Mouse (Mus musculus) neural tube, embryonic 11.5 days (tissue): ENCODE measurements around the gene Olfr644. TPM values are rescaled to one million over a fixed set of nuclear protein-coding genes. Genes with fewer than 3 reads are reported as not detected.

Experiments used
- ATAC-seq: fragments of 200-750 bp; cut with Nextera tagmentation; 2 replicates; pipeline ENCODE4 v1.8.0; 2017; ENCODE audit warnings: moderate number of reproducible peaks, mild to moderate bottlenecking, moderate TSS enrichment, moderate library complexity; ENCODE audit not compliant: insufficient read depth, low FRiP score, low TSS enrichment
- DNase-seq: peaks from one replicate; pipeline ENCODE4 v3.0.0-alpha.2; 2015; ENCODE audit warnings: low spot score
- H3K27ac ChIP-seq: fragments of 300-500 bp; sonication (generic); 2 replicates; pipeline ENCODE4 v1.5.1; 2014; ENCODE audit warnings: low read depth, mild to moderate bottlenecking, low read length
- H3K27me3 ChIP-seq: fragments of 300-500 bp; sonication (generic); 2 replicates; pipeline ENCODE4 v1.6.1; 2014; ENCODE audit warnings: mild to moderate bottlenecking, low read length, mixed read lengths; ENCODE audit not compliant: control insufficient read depth, insufficient read depth
- H3K36me3 ChIP-seq: fragments of 300-500 bp; sonication (generic); 2 replicates; pipeline ENCODE4 v1.6.1; 2014; ENCODE audit warnings: mild to moderate bottlenecking, low read length, moderate library complexity, mixed read lengths; ENCODE audit not compliant: control insufficient read depth, insufficient read depth
- H3K4me1 ChIP-seq: fragments of 300-500 bp; sonication (generic); 2 replicates; pipeline ENCODE4 v1.6.1; 2014; ENCODE audit warnings: low read length, mixed read lengths; ENCODE audit not compliant: control insufficient read depth, insufficient read depth
- H3K4me2 ChIP-seq: fragments of 300-500 bp; sonication (generic); 2 replicates; pipeline ENCODE4 v1.6.1; 2014; ENCODE audit warnings: low read depth, mild to moderate bottlenecking, moderate library complexity
- H3K4me3 ChIP-seq: fragments of 300-500 bp; sonication (generic); 2 replicates; pipeline ENCODE4 v1.5.1; 2014; ENCODE audit warnings: low read depth, low read length
- H3K9ac ChIP-seq: fragments of 300-500 bp; sonication (generic); 2 replicates; pipeline ENCODE4 v1.6.1; 2014; ENCODE audit warnings: mild to moderate bottlenecking, low read length
- H3K9me3 ChIP-seq: fragments of 300-500 bp; sonication (generic); 2 replicates; pipeline ENCODE4 v1.6.1; 2016; ENCODE audit warnings: low read length; ENCODE audit not compliant: control insufficient read depth
- WGBS: fragments of 180-500 bp; shearing (Covaris S2); extraction: QIAGEN DNeasy Blood & Tissue Kit; methylation state at CpG from one replicate; pipeline ENCODE4 v1.1.7; 2014; 5-methylcytosine and 5-hydroxymethylcytosine counted together
- polyA plus RNA-seq: library from polyadenylated mRNA; unstranded; fragments of >200 nt; fragmentation: Nextera tagmentation; extraction: Ambion mirVana; gene quantifications from 2 replicates; pipeline ENCODE4 v1.2.1, GENCODE M21; 2014

The Olfr644 gene
- polyA plus RNA-seq, 1 experiment from 2014 or later, result not detected

DNA sequence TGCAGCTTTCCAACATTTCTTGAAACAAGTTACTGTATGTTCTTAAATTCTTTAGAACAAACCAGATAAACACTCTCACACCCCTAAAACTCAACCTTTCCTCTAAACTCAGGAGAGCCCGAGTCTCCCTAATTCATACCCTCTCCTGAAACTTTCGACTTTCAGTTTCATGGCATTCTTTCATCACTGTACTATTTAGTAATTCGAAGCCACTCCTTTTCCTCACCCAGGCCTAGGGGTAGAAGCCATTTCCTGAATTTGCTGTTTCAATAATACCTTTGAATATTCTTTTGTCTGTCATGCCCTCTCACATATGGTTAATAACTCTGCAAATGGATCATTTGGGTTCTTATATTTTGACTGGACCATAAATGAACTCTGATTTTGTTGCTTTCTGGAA is 44.7 kb downstream of the Olfr644 start:
- no peak overlapping the region for H3K27ac ChIP-seq
- no peaks in the 10 kb centered on the region for H3K27me3 ChIP-seq
- no peaks in the 10 kb centered on the region for H3K36me3 ChIP-seq
- no peak overlapping the region for H3K4me2 ChIP-seq
- 84% methylated on average over 3 of the region's 3 CpGs for WGBS
- no peaks in the 10 kb centered on the region for H3K9me3 ChIP-seq
- no peaks in the 10 kb centered on the region for H3K4me1 ChIP-seq
- H3K9ac ChIP-seq, result no peak overlapping the region
- no peak for DNase-seq
- ATAC-seq, result no peak
- H3K4me3 ChIP-seq, result no peak overlapping the region

DNA sequence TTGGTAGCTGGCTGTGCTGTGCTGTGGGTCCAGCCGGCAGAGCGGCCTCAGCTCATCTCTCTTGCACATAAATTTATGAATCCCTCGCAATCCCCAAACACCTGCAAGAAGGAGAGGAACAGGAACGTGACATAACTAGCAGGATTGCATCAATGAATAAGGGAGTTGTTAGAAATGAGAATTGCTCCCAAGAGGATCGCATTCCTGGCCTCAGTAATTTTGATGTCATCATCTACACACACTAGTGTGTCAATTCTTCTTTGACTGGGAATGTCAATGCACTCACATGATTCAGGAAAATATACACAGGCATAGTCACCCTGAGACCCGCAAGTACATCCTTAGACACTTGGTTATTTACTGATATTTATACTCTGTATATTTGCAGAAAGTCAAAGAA is 46.2 kb downstream of the Olfr644 start, which contains the start of gene Olfr640:
Olfr640 (minus strand) TSS at position 101 of the 400 bp plus-strand sequence.
- ATAC-seq (no peak), DNase-seq (no peak)
- H3K4me3 ChIP-seq, result no peak within 1 kb of the TSS
- H3K27ac ChIP-seq, result no peak within 1 kb of the TSS
- 86% methylated on average over 6 of the region's 6 CpGs for WGBS
- no peaks in the 10 kb centered on the region for H3K27me3 ChIP-seq
- no peak within 1 kb of the TSS for H3K4me2 ChIP-seq
- H3K36me3 ChIP-seq, result no peaks in the 10 kb centered on the region
- no peaks in the 10 kb centered on the region for H3K4me1 ChIP-seq
- H3K9ac ChIP-seq, result no peak within 1 kb of the TSS
- no peaks in the 10 kb centered on the region for H3K9me3 ChIP-seq

DNA sequence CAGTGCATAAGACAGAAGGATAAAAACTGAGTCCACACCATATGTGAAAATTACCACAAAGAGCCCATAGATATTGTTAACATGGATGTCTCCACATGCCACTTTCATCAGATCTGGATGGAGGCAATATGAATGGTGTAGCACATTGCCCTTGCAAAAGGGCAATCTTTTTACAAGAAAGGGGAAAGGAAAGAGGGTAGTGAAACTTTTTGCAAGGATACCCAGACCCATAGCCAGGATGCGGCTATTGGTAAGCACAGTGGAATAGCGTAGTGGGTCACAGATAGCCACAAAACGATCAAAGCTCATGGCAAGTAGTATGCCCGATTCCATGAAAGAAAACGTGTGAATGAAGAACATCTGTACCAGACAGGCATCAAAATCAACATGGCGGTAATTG is 50.0 kb downstream of the Olfr644 start:
- 92% methylated on average over 6 of the region's 6 CpGs for whole genome bisulfite sequencing
- H3K27ac ChIP-seq, result no peak overlapping the region
- no peak for DNase-seq

DNA sequence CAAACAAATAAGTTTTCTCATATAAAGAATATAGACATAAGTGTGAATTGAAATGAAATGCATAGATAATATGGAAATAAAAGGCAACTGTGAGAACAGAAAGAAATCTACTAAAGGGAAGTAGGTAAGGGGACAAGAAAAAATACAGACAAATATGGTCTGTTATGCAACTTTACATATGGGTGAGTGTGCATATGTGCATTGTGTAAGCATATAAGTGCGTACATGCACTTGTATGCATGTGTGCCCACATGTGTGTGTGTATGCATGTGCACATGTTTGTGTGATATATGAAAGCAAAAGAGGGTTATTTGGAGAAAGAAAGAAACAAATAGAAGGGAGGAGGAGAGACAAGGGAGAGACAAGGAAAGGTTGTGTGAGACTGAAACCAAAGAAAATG is 52.7 kb downstream of the Olfr644 start:
- Histone ChIP-seq H3K4me3 (no peak overlapping the region), H3K36me3 (no peaks in the 10 kb centered on the region), H3K9ac (no peak overlapping the region), H3K27me3 (no peaks in the 10 kb centered on the region), H3K9me3 (no peaks in the 10 kb centered on the region), H3K27ac (no peak overlapping the region), H3K4me1 (no peaks in the 10 kb centered on the region), H3K4me2 (no peak overlapping the region)
- no peak for DNase-seq
- no peak for ATAC-seq
- 96% methylated on average over 1 of the region's 1 CpGs for WGBS

More for the DNA sequence above, 50.0 kb downstream of the Olfr644 start:
- no peak overlapping the region for H3K4me3 ChIP-seq
- no peak for ATAC-seq
- no peaks in the 10 kb centered on the region for H3K36me3 ChIP-seq
- no peaks in the 10 kb centered on the region for H3K9me3 ChIP-seq
- H3K4me1 ChIP-seq, result no peaks in the 10 kb centered on the region
- H3K9ac ChIP-seq, result no peak overlapping the region
- no peaks in the 10 kb centered on the region for H3K27me3 ChIP-seq
- no peak overlapping the region for H3K4me2 ChIP-seq

DNA sequence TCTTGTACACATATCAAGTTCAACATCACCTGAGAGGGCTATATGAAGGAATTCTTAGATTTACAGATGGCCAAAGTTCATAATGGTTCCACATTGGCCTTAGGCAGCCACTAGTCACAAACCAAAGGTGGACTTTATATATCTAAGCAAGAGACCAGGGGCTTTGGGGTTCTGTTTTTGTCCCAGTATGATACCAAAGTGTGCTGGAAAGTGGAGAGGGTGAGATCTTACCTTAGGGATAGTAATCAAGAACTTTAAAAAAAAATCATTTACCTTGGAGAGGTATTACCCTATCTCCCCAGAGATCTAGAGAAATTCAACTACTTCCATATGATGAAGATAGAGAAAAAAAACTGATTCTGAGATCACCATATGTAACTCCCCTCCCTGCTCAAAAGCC is 54.5 kb downstream of the Olfr644 start, which contains the start of gene Olfr639:
Olfr639 (minus strand) TSS at position 101 of the 400 bp plus-strand sequence.
- Histone ChIP-seq H3K4me1 (no peaks in the 10 kb centered on the region), H3K4me2 (no peak within 1 kb of the TSS), H3K4me3 (no peak within 1 kb of the TSS), H3K27ac (no peak within 1 kb of the TSS), H3K9ac (no peak within 1 kb of the TSS), H3K36me3 (no peaks in the 10 kb centered on the region), H3K9me3 (no peaks in the 10 kb centered on the region), H3K27me3 (no peaks in the 10 kb centered on the region)
- DNase-seq, result no peak
- no peak for ATAC-seq

Other genes starting within 250 kb of the Olfr644 start
- gene Hbb-bs, start 243.8 kb downstream of the Olfr644 start, polyA plus RNA-seq, result 191 and 252 TPM in 2 replicates
- gene Hbb-bh2, start 231.3 kb downstream of the Olfr644 start, polyA plus RNA-seq, result not detected in 2 replicates
- gene Hbb-bh1, start 228.7 kb downstream of the Olfr644 start, polyA plus RNA-seq, result 2,034 and 2,085 TPM in 2 replicates
- gene Hbb-y, start 218.7 kb downstream of the Olfr644 start, polyA plus RNA-seq, result 8,929 and 9,080 TPM in 2 replicates
- not detected in 2 replicates for gene Olfr66, start 185.6 kb downstream of the Olfr644 start, polyA plus RNA-seq
- gene Olfr64, start 177.4 kb downstream of the Olfr644 start, polyA plus RNA-seq, result not detected in 2 replicates
- gene Olfr65, start 168.4 kb downstream of the Olfr644 start, polyA plus RNA-seq, result not detected in 2 replicates
- not detected in 2 replicates for gene Olfr631, start 143.0 kb downstream of the Olfr644 start, polyA plus RNA-seq
- not detected in 2 replicates for gene Olfr632, start 137.5 kb downstream of the Olfr644 start, polyA plus RNA-seq
- not detected in 2 replicates for gene Olfr633, start 127.4 kb downstream of the Olfr644 start, polyA plus RNA-seq
- not detected in 2 replicates for gene Olfr635, start 100.7 kb downstream of the Olfr644 start, polyA plus RNA-seq
- not detected in 2 replicates for gene Olfr638, start 73.1 kb downstream of the Olfr644 start, polyA plus RNA-seq
- not detected in 2 replicates for gene Olfr639, start 54.6 kb downstream of the Olfr644 start, polyA plus RNA-seq
- gene Olfr640, start 46.3 kb downstream of the Olfr644 start, polyA plus RNA-seq, result not detected in 2 replicates
- not detected in 2 replicates for gene Olfr641, start 36.4 kb downstream of the Olfr644 start, polyA plus RNA-seq
- gene Olfr642, start 19.2 kb downstream of the Olfr644 start, polyA plus RNA-seq, result not detected in 2 replicates
- not detected in 2 replicates for gene 4930516K23Rik, start 10.4 kb downstream of the Olfr644 start, polyA plus RNA-seq
- not detected in 2 replicates for gene Olfr645, start 13.6 kb upstream of the Olfr644 start, polyA plus RNA-seq
- gene Olfr646, start 33.0 kb upstream of the Olfr644 start, polyA plus RNA-seq, result not detected in 2 replicates
- gene Ubqln5, start 58.0 kb upstream of the Olfr644 start, polyA plus RNA-seq, result not detected in 2 replicates
- gene Olfr643, start 65.5 kb upstream of the Olfr644 start, polyA plus RNA-seq, result not detected in 2 replicates
- gene Ubqln3, start 71.4 kb upstream of the Olfr644 start, polyA plus RNA-seq, result not detected in 2 replicates
- gene Ubqlnl, start 78.7 kb upstream of the Olfr644 start, polyA plus RNA-seq, result not detected in 2 replicates
- 0.11 TPM in 1 of 2 replicates, not detected in the other for gene Olfm5, start 93.0 kb upstream of the Olfr644 start, polyA plus RNA-seq
- 0.16 and 0.17 TPM in 2 replicates for gene Olfr648, start 111.5 kb upstream of the Olfr644 start, polyA plus RNA-seq
- gene Olfr649, start 124.1 kb upstream of the Olfr644 start, polyA plus RNA-seq, result not detected in 2 replicates
- gene Trim6, start 146.9 kb upstream of the Olfr644 start, polyA plus RNA-seq, result 2.5 and 3.1 TPM in 2 replicates
- 0.74 and 0.84 TPM in 2 replicates for gene Trim34a, start 172.6 kb upstream of the Olfr644 start, polyA plus RNA-seq
- 0.07 TPM in 2 replicates for gene Trim5, start 216.2 kb upstream of the Olfr644 start, polyA plus RNA-seq
- gene Trim12a, start 243.6 kb upstream of the Olfr644 start, polyA plus RNA-seq, result 2.2 TPM in 2 replicates